Mouse (Mus musculus): ENCODE measurements around the gene Tnks2. TPM values are rescaled to one million over a fixed set of nuclear protein-coding genes. Genes with fewer than 3 reads are reported as not detected.

The Tnks2 gene
- total RNA-seq, 2 experiments from 2014 or later = 119 to 140 TPM

DNA sequence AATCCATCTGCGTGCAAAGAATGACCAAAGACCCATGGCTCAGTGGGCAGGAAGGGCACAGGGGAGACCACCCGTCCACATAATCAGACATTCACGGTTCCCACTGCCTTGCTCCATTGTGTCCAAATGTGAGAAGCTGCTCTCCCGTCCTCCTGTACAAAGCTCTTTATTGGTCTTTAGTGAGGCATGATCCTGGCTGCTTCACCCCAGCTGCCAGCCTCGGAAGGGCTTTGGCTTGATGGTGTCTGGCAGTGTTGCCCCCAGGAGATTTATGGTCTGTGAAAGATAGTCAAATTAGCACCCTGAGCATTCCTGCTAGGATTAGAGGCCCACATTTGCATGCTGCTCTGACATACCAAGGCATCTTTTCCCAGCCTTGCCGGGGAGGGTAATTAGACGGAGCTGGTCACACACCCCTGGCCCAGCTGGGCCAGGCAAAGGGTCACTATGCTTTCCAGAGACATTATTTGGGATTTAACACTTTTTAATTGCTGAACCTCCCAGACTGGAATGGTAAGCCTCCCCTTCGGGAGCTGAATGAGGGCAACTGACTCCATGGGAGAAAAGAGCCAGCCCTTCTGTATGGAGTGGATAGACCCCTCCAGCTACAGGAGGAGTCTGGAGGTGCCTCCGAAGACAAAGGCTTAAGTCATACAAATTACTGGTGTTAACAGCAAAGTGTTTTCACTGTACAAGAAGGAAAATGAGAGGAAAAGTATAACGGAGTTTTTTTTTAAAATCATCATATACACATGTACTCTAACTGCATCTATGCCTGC, 62.9 kb downstream of the Tnks2 start:
- no peak for DNase-seq

DNA sequence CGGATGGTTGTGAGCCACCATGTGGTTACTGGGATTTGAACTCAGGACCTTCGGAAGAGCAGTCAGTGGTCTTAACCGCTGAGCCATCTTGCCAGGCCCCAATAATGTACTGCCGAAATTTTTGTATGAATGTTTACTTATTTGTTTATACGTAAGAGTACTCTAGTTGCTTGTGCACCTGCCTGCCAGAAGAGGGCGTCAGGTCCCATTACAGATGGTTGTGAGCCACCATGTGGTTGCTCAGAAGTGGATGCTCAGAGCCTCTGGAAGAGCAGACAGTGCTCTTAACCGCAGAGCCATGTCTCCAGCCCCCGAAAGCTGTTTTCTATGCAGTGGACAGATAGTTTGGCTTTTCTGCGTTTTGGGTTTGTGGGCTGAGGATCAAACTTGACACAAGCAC, 63.7 kb downstream of the Tnks2 start:
- peak; percentile 54 for DNase-seq

DNA sequence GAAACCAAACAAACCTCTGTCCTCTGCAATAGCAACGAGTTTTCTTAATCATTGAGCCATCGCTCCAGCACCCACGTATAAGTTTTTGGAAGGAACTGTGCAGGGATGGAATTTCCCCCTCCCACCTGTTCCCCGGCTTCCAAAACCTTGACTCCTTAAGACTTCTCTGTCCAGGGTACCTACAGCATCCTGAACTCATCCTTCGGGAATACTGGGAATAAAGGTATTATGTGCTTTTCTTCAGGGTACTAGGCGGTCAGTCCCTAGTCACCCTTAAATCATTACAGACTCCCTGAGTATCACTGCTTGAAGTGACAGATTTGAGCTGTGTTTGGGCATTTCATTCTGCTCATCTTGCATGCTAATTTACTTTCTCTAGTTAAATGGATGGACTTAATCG, 69.3 kb downstream of the Tnks2 start:
- DNase-seq = no peak

DNA sequence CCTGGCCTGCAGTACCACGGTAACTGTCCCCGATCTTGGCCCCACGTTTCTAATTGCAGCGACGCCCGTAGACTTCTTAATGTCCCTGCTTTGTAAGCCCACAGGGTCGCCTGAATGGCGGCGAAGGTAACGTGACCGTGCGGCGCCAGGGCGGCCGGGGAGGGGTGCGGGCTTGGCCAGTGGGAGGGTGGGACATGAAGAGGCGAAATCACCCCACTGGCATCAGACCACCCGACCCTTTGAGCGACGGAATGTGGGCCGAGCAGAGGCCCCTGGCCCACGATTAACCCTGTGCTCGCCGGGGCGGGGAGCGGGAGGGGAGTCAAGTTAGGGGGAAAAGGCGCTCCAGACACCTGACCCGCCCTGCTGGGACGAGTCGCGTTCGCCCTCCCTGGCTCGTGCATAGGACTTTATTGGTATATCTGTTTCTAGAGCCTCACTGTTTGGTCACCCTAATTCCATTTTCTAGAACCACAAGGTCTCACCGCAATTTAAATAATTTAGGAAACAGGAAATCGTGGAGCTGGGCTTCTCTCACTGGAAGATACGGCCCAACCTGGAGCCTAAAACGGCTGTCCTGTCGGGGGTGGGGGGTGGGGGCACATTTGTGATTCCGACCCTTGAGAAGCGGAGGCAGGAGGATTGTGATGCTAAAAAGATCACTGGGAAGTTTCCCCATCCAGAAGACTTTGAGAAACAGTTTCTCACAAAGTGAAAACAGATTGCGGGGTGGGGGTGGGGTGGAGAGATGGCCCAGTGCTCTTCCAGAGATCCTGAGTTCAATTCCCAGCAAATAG, 70.4 kb downstream of the Tnks2 start:
- peak; percentile 68 for DNase-seq

DNA sequence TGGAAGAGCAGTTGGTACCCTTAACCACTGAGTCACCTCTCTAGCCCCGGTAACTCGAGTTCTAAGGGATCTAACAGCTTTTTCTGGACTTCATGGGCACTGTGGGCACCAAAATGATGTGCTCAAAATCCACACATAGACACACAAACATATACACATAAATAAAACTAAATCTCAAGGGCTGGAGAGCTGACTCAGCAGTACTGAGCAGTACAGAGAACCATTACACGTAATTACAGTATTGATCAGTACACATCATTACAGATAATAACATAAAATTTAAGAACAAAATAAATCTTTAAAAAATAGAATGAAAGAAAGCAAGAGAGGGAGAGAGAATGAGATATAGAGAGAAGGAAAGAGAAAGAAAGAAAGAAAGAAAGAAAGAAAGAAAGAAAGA, 75.1 kb downstream of the Tnks2 start:
- no peak for DNase-seq

DNA sequence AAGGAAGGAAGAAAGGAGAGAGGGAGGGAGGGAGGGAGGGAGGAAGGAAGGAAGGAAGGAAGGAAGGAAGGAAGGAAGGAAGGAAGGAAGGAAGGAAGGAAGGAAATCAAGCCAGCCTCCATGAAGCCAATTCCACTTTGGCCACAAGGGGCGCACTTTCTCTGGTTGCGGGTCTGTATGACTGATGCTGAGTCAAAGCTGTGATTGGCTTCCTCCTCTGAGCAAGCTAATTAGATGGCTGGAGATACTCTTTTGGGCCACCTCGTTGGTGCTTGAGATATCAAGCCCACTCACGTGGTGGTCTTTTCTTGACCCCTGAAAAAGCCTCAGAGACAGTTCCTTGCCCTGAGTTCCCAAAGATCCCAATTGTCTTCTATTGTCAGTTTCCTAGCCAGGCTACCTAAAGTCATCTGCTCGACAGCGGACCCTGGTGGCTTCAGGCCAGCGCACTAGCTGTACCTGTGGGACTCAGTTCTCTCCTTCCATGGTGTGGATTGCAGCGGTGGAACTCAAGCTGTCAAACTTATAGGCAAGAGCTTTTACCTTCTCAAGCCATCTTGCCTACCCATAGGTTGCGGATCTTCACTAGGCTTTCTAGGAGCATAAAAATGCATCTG, 75.8 kb downstream of the Tnks2 start:
- DNase-seq = peak; percentile 79

DNA sequence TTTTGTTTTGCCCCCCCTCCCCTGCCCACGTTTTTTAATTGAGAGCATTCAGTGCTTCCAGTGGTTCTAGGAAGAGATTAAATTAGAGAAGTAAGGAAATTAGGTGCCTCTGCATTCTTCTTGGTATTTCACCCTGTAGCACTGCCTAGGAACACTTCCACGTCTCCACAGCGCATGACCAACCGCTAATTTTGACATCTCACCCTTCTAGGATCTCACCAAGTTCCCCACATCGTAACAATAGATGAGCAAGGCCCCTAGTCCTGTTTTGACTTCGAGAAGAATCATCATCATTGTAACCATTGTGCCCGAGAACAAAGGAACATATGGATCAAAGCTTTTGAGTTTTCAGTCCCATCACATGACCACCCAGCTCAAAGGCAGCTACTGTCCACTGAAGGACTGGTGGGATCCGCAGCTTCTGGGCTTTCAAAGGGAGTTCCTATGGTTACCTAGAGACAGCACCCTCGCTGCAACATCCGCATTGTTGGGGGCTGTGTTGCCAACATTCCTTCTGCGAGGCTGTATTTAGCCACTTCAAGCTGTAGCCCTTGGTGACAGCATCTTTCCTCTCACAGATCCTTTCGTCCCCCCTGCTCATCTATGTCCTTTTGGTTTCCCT, 76.5 kb downstream of the Tnks2 start:
- no peak for DNase-seq

DNA sequence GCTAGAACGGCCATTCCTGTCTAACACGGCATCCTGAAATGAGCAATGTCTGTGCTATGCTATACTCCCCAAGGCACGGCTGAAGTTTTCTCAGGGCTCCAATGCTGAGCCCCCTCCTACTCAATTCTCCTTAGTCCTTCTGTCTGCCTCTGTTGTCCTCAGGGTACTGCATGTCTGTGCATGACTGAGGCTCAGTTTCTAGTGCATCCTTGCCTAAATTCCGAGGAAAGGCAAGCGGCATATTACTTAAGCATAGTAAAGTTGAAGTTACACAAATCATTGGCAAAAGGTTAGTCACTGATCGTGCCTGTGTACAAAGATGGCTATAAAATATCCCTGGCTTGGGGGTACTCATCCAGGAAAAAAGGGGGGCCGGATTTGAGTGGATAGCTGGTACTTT, 79.0 kb downstream of the Tnks2 start:
- DNase-seq = no peak

DNA sequence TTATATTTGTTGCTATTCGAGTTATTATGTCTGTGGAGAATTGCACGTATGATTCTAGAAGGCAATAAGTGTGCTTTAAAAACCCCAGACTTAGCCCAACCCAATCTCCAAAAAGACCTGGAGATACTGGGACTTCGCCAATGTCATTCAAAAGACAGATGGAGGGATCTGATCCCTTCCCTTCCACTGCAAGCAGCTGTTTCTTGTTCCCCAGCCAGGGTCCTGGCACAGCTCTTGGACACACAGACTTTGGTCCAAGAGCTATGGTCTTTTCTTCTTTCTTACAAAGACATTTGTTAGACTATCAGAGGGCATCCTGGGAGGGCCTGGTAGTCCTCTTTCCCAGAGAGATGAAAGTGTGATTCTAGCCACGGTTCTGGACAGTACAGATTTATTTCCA, 82.2 kb downstream of the Tnks2 start:
- DNase-seq = no peak

DNA sequence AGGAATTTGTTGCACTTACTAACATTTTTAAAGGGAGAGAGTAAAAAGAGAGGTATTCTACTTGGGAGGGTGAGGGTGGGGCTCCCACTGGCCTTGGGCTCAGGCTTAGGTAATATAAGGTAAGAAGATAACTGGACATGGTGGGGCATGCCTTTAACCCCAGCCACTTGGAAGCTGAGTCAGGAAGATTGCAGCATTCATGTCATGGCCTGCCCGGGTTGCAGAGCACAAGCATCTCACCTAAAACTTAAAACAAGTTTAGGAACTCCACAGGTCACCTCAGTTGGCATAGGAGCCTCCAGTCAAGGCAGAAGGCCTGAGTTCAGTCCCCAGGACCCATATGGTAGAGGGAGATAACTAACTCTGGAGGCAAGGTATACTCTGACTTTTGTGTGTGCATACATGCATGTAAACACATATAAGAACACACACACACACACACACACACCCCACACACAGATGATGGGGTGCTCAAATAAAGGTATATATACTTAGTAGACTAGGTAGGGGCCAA, 82.9 kb downstream of the Tnks2 start:
- DNase-seq = no peak

DNA sequence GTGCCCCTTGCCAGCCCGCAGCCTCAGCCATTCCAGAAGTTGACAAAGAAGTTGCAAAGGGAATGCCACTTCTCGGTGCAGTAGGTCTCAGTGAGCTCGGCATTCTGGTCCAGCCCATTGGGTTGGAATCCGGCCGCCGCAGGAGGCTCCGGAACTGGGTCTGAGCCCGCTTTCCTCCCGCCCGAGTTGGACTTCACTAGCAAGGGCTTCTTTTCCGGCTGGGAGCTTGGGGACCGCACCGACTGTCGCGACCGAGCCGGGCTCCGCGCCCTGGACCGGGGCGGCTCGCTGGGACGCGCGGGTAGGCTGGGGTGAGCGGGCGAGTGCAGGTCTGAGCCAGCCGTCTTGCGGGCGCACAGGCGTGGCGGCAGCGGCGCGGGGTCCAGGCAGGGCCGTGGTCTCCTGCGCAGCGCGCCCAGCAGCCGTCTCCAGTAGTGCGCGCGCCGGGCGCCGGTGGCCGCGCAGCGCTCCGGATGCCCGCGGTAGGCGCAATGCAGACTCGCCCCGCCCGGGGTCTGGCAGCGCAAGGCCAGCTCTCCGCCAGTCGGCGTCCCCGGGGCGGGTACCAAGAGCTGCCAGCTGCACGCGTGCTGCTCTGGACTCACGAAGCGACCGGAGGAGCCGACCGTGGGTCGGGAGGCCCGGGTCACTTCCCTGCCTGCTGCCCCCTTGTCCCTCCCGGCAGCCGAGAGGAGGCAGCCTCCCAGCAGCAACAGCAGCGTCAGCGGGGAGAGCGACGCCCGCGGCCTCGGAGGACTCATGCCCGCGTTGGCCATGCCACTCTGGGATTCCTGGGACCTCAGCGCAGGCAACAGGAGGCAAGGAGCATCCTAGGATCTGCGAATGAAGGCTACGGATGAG, 84.6 kb downstream of the Tnks2 start:
- peak; percentile 88 for DNase-seq

DNA sequence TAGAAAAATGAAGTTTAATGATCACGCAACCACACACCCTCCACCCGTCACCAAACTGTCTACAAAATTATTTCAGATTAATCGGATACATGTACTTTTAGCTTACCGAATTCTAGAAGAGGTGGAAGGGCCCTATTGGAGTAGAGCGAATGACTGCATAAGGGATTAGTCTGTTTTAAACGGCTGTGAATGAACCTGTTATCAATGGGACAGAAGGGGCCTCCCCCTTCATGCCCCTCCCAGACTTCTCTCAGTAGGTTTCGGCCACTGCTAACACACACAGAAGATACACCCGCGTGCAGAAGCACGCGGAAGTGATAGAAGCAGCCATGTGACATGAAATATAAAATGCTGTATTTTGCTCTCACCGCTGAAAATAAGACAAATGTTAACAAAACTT, 85.4 kb downstream of the Tnks2 start, which contains the start of gene Fgfbp3:
Gene Fgfbp3 (minus strand): TSS at position 150 of the 400 bp plus-strand sequence.
- no peak for DNase-seq

DNA sequence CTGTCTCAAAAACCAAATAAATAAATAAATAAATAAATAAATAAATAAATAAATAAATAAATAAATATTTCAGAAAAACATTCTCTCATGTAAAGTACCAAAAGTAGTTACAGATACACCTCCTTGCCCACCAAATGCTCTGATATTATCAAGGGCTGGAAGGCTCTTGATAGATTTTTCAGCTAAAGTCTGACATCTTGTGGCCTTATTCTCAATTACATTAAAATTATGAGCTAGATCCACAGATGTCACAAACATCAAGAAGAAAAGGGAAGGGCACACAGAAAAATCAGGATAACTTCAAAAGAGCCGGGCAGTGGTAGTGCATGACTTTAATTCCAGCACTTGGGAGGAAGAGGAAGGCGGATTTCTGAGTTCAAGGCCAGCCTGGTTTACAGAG, 88.0 kb downstream of the Tnks2 start:
- DNase-seq = no peak

DNA sequence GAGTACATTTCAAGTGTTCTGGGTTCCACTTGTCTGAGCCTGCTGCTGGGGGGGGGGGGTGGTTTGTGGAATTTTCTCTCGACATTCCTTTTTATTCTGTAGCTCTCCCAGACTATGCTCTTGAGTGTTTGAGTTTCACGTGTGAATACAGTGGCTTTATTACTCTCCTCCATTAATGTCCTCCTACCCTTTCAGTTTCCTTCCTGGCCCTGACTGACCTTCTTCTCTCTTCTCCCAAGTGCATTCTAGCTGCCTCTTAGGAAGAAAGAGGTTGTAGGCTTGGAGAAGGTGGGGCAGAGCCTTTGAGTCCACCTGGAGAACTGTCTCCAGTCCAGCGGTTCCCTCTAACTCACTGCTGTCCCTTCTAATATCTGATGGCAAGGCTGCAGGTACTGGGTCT, 88.9 kb downstream of the Tnks2 start:
- DNase-seq = no peak

DNA sequence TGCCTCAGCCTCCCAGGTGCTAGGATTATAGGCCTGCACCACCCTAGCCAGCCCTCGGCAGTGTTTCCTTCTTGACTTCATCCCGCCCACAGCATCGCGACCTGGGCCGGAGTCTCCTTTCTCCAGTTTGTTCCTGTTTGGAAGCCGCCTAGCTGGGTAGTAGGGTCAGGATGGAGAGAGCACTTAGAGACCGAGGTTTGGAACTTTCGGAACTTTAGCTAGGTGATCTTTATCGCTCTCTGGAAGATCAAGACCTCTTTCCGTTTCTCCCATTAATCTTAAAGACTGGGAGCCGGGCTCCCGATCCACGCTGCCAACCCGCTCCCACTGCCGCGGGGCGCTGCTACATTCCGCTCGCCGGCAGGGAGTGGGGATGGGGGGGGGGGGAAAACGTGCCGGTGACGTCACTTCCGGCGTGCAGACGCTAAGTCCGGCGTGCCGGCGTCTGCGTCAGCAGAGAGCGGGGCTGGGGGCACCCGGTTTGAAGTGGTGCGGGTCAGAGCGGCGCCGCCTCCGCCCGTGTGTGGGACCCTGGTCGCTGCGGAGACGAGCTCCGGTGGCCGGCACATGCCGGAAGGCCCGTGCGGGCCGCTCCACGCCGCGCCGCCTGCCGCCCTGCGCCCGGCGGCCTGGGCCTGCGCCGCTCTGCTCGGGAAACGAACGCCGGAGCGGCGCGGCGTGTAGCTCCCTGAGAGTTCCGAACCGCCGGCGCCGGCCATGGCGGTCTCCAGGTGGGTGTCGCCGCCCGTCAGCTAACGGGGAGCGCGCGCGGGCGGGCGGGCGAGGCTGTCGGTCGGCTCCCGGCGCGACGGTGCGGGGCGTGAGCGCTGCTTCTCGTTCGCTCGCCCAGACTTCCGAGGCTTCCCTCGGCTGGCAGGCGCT, 91.9 kb downstream of the Tnks2 start, which contains the start of gene Btaf1:
Gene Btaf1 (plus strand): TSS at position 409 of the 882 bp plus-strand sequence.
- DNase-seq = peak; percentile 89

DNA sequence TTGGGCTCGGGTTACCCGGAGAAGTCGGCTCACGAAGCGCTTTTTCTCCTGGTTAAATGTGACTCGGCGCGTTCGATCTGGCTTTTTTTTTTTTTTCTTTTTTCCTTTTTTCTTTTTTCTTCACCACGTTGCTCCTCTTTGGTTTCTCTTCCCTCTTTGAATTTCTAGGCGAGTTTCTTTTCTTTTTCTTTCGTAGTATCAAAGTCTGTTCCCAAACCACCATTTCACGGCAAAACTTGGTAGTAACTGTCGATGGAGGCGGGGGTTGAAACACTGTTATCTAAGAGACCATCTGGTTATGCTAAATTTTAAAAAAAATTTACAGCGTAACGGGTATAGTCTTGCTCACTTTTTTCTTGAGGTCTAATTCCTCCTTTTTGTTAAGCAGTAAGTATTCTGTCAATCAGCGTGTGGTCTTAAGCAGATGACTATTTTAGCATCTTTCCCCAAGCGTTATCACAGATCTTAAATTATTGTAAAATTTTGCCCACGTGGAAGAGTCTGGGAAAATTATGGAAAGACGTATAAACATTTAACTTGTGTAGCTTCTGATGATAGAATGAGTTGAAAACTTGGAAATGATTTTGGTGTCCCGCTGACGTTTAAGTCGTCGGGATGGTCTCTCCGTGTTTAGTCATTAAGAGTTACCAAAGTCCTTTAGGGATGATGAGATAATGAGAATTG, 92.7 kb downstream of the Tnks2 start:
- no peak for DNase-seq

DNA sequence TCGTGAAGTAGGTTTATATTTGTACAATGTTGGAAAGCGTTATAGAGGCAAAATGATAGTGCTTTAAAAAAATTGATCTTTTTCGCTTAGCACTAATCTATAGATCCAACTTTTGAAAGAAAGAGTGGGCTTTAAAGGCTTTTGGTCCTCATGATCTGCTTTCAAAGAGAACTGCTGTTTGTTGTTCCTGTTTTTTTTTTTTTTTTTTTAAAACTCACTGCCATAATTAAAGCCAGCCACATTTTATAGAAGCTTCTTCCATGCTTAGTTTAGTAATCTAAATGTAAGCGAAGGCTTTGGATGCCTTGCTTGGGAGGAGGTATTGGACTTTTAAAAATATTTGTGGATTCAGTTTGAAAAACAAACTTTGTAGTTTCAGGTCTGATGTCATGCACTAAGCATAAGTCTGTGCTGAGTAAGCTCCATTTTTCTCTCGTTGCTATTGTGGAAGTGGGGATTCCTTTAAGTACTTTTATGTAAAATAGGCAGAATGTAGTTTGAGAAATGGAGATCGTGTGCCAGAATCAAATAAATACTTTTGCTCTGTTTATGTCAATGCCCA, 93.8 kb downstream of the Tnks2 start:
- no peak for DNase-seq

DNA sequence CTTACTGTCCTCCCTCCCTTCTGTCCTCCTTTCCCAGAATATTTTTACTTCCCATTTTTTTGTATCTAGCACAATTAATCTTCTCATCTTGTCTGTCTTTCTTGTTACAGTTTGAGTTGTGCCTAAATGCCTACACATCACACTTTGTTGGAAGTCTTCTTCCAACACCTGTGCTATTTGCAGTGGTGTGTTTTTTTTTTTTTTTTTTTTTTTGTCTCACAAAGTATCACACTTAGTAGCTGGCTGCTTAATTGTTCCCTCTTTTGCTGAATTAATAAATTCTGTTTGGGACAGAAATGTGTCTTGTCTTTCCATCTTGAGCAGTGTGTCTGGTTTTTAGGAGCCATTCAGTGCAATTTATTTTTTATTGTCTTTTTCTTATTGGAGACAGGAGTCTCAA, 95.8 kb downstream of the Tnks2 start:
- no peak for DNase-seq

DNA sequence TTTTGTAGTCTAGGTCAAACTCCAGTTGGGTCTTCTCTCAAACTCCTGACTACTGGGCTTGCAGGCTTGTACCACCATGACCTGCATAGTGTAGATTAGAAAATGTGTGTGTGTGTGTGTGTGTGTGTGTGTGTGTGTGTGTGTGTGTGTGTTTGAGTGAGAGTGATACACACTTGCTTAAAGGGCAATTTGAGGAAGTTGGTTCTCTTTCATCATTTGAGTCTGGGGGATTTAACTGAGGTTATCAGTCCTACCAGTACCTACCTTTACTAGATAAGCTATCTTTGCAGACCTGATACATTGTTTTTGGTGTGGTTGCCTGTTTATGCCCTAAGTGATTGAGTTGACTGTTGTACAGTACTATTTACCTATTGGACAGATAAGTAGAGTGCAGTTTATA, 98.1 kb downstream of the Tnks2 start:
- DNase-seq = no peak
